Mouse (Mus musculus) spleen, embryonic (tissue): ENCODE measurements around the gene Homer1.

Source experiments
- CTCF ChIA-PET: fragments of 350-600 bp; sonication (Branson Sonifier 250); formaldehyde crosslinking; loops from one replicate; lab custom pipeline; 2022; lab: Charles Lee

Gene Homer1

GRCm38 (mm10) chr13:93299316-93299715 is at the start of gene Homer1:
Gene Homer1 (plus strand): TSS chr13:93299635.
- CTCF ChIA-PET = no interaction called here

GRCm38 (mm10) chr13:93251732-93252131 is 47.7 kb upstream of the Homer1 start:
- CTCF ChIA-PET = interaction anchor here (0.5 kb wide), 1 partner anchor 24 kb away, joined by 3 read pairs; no protein-coding TSS in a partner anchor

GRCm38 (mm10) chr13:93252175-93252574 is 47.3 kb upstream of the Homer1 start:
- CTCF ChIA-PET = no interaction called here

GRCm38 (mm10) chr13:93252941-93253340 is 46.5 kb upstream of the Homer1 start:
- CTCF ChIA-PET = no interaction called here

GRCm38 (mm10) chr13:93267151-93267550 is 32.3 kb upstream of the Homer1 start:
- CTCF ChIA-PET = no interaction called here

GRCm38 (mm10) chr13:93300581-93300980 is 1.1 kb downstream of the Homer1 start:
- CTCF ChIA-PET = no interaction called here

- CTCF ChIA-PET = no interaction called here
Observed at GRCm38 (mm10) chr13:93301060-93301459, 1.6 kb downstream of the Homer1 start.

GRCm38 (mm10) chr13:93302846-93303562 is 3.6 kb downstream of the Homer1 start:
- CTCF ChIA-PET = no interaction called here

GRCm38 (mm10) chr13:93303563-93304250 is 4.3 kb downstream of the Homer1 start:
- CTCF ChIA-PET = no interaction called here

GRCm38 (mm10) chr13:93304251-93305001 is 5.0 kb downstream of the Homer1 start:
- CTCF ChIA-PET = no interaction called here

- CTCF ChIA-PET = no interaction called here
Observed at GRCm38 (mm10) chr13:93305149-93305548, 5.7 kb downstream of the Homer1 start.

- CTCF ChIA-PET = no interaction called here
Observed at GRCm38 (mm10) chr13:93305636-93306035, 6.2 kb downstream of the Homer1 start.

GRCm38 (mm10) chr13:93306545-93306944 is 7.1 kb downstream of the Homer1 start:
- CTCF ChIA-PET = no interaction called here

GRCm38 (mm10) chr13:93307700-93308099 is 8.3 kb downstream of the Homer1 start:
- CTCF ChIA-PET = no interaction called here

GRCm38 (mm10) chr13:93309295-93309694 is 9.9 kb downstream of the Homer1 start:
- CTCF ChIA-PET = no interaction called here

- CTCF ChIA-PET = no interaction called here
Observed at GRCm38 (mm10) chr13:93312518-93312917, 13.1 kb downstream of the Homer1 start.

- CTCF ChIA-PET = no interaction called here
Observed at GRCm38 (mm10) chr13:93314322-93314721, 14.9 kb downstream of the Homer1 start.

- CTCF ChIA-PET = no interaction called here
Observed at GRCm38 (mm10) chr13:93320089-93320488, 20.7 kb downstream of the Homer1 start.

GRCm38 (mm10) chr13:93326326-93326725 is 26.9 kb downstream of the Homer1 start:
- CTCF ChIA-PET = no interaction called here

- CTCF ChIA-PET = no interaction called here
Observed at GRCm38 (mm10) chr13:93331721-93332120, 32.3 kb downstream of the Homer1 start.

- CTCF ChIA-PET = no interaction called here
Observed at GRCm38 (mm10) chr13:93332491-93332890, 33.1 kb downstream of the Homer1 start.

- CTCF ChIA-PET = no interaction called here
Observed at GRCm38 (mm10) chr13:93335337-93335736, 35.9 kb downstream of the Homer1 start.
